Mouse (Mus musculus) heart, adult 2 months (tissue): ENCODE data around the gene Atp4b.

ENCODE experiments used
- CTCF ChIP-seq: fragments of 200-600 bp; IDR thresholded peaks from 2 replicates; pipeline ENCODE4 v1.8.1; 2022; ENCODE audit warnings: antibody characterized with exemption, mild to moderate bottlenecking, moderate library complexity
- EP300 ChIP-seq: fragments of 200-500 bp; IDR thresholded peaks from 2 replicates; pipeline ENCODE4 v1.6.1; 2011; ENCODE audit warnings: low read depth, low read length, control low read depth; ENCODE audit not compliant: insufficient read depth
- POLR2A ChIP-seq: fragments of 200-500 bp; IDR thresholded peaks from 2 replicates; pipeline ENCODE4 v1.6.1; 2011; ENCODE audit warnings: mild to moderate bottlenecking, low read depth, low read length, control low read depth; ENCODE audit not compliant: insufficient read depth

- no peak for TF ChIP-seq CTCF
- TF ChIP-seq POLR2A = peak; percentile 59; the same call in 1 of the 2 replicates
- TF ChIP-seq EP300 = no peak
These were observed 31.5 kb upstream of the Atp4b start for GRCm38 (mm10) chr8:13428156-13428555.
